Mouse (Mus musculus): ENCODE results near the gene Hnrnpll. TPM values are rescaled to one million over a fixed set of nuclear protein-coding genes. Genes with fewer than 3 reads are reported as not detected.
"Not testable (repeated sequence)": the region's sequence is repeated elsewhere in the genome, so short reads cannot be mapped to it uniquely, and the experiment has no call there.

The Hnrnpll gene
- polyA plus RNA-seq, 1 experiment from 2014 or later: 52.3 TPM

- Histone ChIP-seq H3K27me3 (ENCODE audit: control insufficient read depth, insufficient read depth, low read length) (no peaks in the 10 kb centered on the region), H3K4me3 (ENCODE audit: control insufficient read depth in 1 of 2, insufficient read depth in 1 of 2, low read depth in 1 of 2, low read length in 2 of 2) (no peak overlapping the region), H3K4me2 (ENCODE audit: low read length) (no peak overlapping the region), H3K9ac (ENCODE audit: low read length) (no peak overlapping the region), H3K27ac (replicated peaks in 1 of 2; ENCODE audit: control insufficient read depth in 1 of 2, insufficient read depth in 1 of 2, low read depth in 2 of 2, low read length in 2 of 2) (no peak overlapping the region), H3K36me3 (ENCODE audit: control insufficient read depth, insufficient read depth, low read length) (peaks cover 6% of the 10 kb centered on the region), H3K4me1 (ENCODE audit: control insufficient read depth in 2 of 2, insufficient read depth in 2 of 2, low read length in 2 of 2) (peaks cover 2 to 5% of the 10 kb centered on the region in 2 experiments; a peak in 1 of 4 replicates), H3K9me3 (ENCODE audit: control insufficient read depth, low read length) (no peaks in the 10 kb centered on the region)
- no peak for ATAC-seq (ENCODE audit: insufficient number of reproducible peaks, insufficient read depth, low FRiP score, low read depth)
- 62% methylated on average over 5 of the region's 5 CpGs for WGBS
These were observed 40.0 kb downstream of the Hnrnpll start for GRCm38 (mm10) chr17:80022090-80022489.

DNA sequence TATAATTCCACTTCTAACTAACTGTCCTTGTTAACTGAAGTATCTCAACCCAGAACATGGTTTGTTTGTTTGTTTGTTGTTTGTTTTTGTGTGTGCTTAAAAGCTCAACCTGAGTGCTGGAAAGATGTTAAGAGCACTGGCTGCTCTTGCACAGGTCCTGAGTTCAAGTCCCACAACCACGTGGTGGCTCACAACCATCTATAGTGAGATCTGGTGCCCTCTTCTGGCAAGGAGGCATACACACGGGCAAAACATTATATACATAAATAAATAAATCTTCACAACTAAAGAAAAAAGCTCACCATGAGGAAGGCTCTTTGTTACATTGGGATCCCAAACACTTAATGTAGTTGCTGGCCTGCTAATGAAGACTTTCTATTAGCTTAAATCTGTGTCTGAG, 41.6 kb downstream of the Hnrnpll start:
- no peak overlapping the region for H3K4me3 ChIP-seq (ENCODE audit: control insufficient read depth in 1 of 2, insufficient read depth in 1 of 2, low read depth in 1 of 2, low read length in 2 of 2)
- no peaks in the 10 kb centered on the region for H3K27me3 ChIP-seq (ENCODE audit: control insufficient read depth, insufficient read depth, low read length)
- no peak overlapping the region for H3K4me2 ChIP-seq (ENCODE audit: low read length)
- 77% methylated on average over 2 of the region's 2 CpGs for WGBS
- no peaks in the 10 kb centered on the region for H3K9me3 ChIP-seq (ENCODE audit: control insufficient read depth, low read length)
- no peak for ATAC-seq (ENCODE audit: insufficient number of reproducible peaks, insufficient read depth, low FRiP score, low read depth)
- H3K4me1 ChIP-seq (ENCODE audit: control insufficient read depth in 2 of 2, insufficient read depth in 2 of 2, low read length in 2 of 2): peaks cover 2 to 5% of the 10 kb centered on the region in 2 experiments; a peak in 1 of 4 replicates
- no peaks in the 10 kb centered on the region for H3K36me3 ChIP-seq (ENCODE audit: control insufficient read depth, insufficient read depth, low read length)
- no peak overlapping the region for H3K27ac ChIP-seq (replicated peaks in 1 of 2; ENCODE audit: control insufficient read depth in 1 of 2, insufficient read depth in 1 of 2, low read depth in 2 of 2, low read length in 2 of 2)
- H3K9ac ChIP-seq (ENCODE audit: low read length): no peak overlapping the region

DNA sequence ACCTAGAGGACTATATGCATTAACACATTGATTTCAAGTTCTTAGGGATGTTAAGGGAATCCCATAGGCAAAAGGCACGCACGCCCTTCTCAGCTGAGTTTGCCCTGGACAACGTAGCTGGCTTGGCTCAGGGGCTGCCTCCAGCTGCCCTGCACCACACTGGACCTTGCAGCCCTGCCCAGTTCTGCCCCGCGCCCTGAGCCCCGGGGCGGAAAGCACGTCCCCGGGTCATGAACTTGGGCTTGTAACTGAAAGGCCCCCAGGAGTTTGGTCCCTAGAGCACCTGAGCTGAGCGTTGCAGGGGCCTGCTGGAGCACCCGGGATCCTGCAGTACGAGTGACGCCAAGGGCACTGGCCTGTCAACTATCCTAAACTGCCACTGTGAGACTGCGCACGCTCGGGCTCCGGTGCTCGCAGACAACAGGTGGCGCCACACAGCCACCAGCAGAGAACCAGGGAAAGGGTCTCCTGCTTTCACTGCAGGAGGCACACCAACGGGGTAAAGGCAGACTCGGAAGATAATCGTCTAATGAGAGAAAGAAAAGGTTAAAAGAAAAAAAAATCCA, 43.1 kb downstream of the Hnrnpll start:
- ATAC-seq (ENCODE audit: insufficient number of reproducible peaks, insufficient read depth, low FRiP score, low read depth): peak; percentile 47; the same call in 1 of the 2 replicates
- Histone ChIP-seq H3K9ac (ENCODE audit: low read length) (peak overlapping the region; percentile 59), H3K4me2 (ENCODE audit: low read length) (peak overlapping the region; percentile 63), H3K9me3 (ENCODE audit: control insufficient read depth, low read length) (no peaks in the 10 kb centered on the region), H3K4me3 (ENCODE audit: control insufficient read depth in 1 of 2, insufficient read depth in 1 of 2, low read depth in 1 of 2, low read length in 2 of 2) (peak overlapping the region; percentile 26 to 27), H3K27ac (replicated peaks in 1 of 2; ENCODE audit: control insufficient read depth in 1 of 2, insufficient read depth in 1 of 2, low read depth in 2 of 2, low read length in 2 of 2) (0 out of 4 replicates have a peak overlapping the region, but pooled peaks of 1 of the 2 experiments have one; percentile 41), H3K27me3 (ENCODE audit: control insufficient read depth, insufficient read depth, low read length) (no peaks in the 10 kb centered on the region), H3K4me1 (ENCODE audit: control insufficient read depth in 2 of 2, insufficient read depth in 2 of 2, low read length in 2 of 2) (peaks cover 2 to 5% of the 10 kb centered on the region in 2 experiments; a peak in 1 of 4 replicates), H3K36me3 (ENCODE audit: control insufficient read depth, insufficient read depth, low read length) (no peaks in the 10 kb centered on the region)
- 8% methylated on average over 22 of the region's 22 CpGs for WGBS

DNA sequence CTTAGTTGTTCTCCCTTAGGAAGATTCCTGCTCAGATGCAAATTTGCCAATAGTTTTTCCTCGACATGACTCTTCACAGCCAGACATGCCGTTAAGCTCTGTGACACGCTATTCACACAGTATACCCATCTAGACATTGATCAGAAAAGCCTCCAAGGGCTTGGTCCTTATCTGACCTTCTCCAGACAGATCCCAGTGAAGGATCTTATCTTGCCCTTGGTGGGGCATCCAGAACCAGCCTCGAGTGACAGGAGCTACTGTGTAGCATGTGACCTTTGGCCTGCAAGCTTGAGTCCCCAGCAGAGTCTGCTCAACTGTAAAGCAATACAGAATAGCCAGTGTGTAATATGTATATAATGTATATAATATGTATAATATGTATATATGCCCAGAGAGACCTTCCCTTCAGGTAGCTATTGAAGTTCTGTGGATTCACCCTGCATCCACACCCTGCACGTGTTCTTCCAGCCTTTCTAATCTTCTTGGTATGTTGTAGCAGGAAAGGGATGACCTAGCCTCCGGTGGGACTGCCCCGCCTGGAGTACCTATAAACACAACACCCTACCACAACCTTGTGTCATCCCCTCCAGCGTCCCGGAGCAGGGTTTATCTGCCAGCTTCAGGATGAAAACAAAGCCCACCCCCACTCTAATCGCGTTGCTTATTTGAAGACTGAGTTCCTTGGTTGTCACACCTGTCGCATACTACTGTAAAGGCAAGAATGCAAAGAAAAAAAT, 43.7 kb downstream of the Hnrnpll start:
- Histone ChIP-seq H3K4me3 (ENCODE audit: control insufficient read depth in 1 of 2, insufficient read depth in 1 of 2, low read depth in 1 of 2, low read length in 2 of 2) (no peak overlapping the region), H3K27me3 (ENCODE audit: control insufficient read depth, insufficient read depth, low read length) (no peaks in the 10 kb centered on the region), H3K27ac (replicated peaks in 1 of 2; ENCODE audit: control insufficient read depth in 1 of 2, insufficient read depth in 1 of 2, low read depth in 2 of 2, low read length in 2 of 2) (no peak overlapping the region), H3K9ac (ENCODE audit: low read length) (peak overlapping the region; percentile 59), H3K36me3 (ENCODE audit: control insufficient read depth, insufficient read depth, low read length) (no peaks in the 10 kb centered on the region), H3K4me1 (ENCODE audit: control insufficient read depth in 2 of 2, insufficient read depth in 2 of 2, low read length in 2 of 2) (peaks cover 2 to 5% of the 10 kb centered on the region in 2 experiments; a peak in 1 of 4 replicates), H3K4me2 (ENCODE audit: low read length) (peak overlapping the region; percentile 63; the same call in 1 of the 2 replicates), H3K9me3 (ENCODE audit: control insufficient read depth, low read length) (no peaks in the 10 kb centered on the region)
- ATAC-seq (ENCODE audit: insufficient number of reproducible peaks, insufficient read depth, low FRiP score, low read depth): no peak; the same call in 1 of the 2 replicates
- 44% methylated on average over 12 of the region's 12 CpGs for WGBS

GRCm38 (mm10) chr17:80017389-80017788, 44.7 kb downstream of the Hnrnpll start:
- Histone ChIP-seq H3K36me3 (ENCODE audit: control insufficient read depth, insufficient read depth, low read length) (no peaks in the 10 kb centered on the region), H3K27ac (replicated peaks in 1 of 2; ENCODE audit: control insufficient read depth in 1 of 2, insufficient read depth in 1 of 2, low read depth in 2 of 2, low read length in 2 of 2) (no peak overlapping the region), H3K4me3 (ENCODE audit: control insufficient read depth in 1 of 2, insufficient read depth in 1 of 2, low read depth in 1 of 2, low read length in 2 of 2) (no peak overlapping the region), H3K4me2 (ENCODE audit: low read length) (no peak overlapping the region), H3K9me3 (ENCODE audit: control insufficient read depth, low read length) (no peaks in the 10 kb centered on the region), H3K9ac (ENCODE audit: low read length) (no peak overlapping the region), H3K4me1 (ENCODE audit: control insufficient read depth in 2 of 2, insufficient read depth in 2 of 2, low read length in 2 of 2) (peaks cover 2 to 5% of the 10 kb centered on the region in 2 experiments; a peak in 1 of 4 replicates), H3K27me3 (ENCODE audit: control insufficient read depth, insufficient read depth, low read length) (no peaks in the 10 kb centered on the region)
- 49% methylated on average over 12 of the region's 12 CpGs for WGBS
- ATAC-seq (ENCODE audit: insufficient number of reproducible peaks, insufficient read depth, low FRiP score, low read depth): no peak

DNA sequence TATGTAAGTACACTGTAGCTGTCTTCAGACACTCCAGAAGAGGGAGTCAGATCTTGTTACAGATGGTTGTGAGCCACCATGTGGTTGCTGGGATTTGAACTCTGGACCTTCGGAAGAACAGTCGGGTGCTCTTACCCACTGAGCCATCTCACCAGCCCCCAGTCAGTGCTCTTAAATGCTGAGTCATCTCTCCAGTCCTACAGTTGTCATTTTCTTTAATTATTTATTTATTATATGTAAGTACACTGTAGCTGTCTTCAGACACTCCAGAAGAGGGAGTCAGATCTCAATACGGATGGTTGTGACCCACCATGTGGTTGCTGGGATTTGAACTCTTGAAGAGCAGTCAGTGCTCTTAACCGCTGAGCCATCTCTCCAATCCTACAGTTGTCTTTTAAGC, 45.7 kb downstream of the Hnrnpll start:
- not testable (repeated sequence) for H3K27me3 ChIP-seq (ENCODE audit: control insufficient read depth, insufficient read depth, low read length); H3K4me1 ChIP-seq (ENCODE audit: control insufficient read depth in 2 of 2, insufficient read depth in 2 of 2, low read length in 2 of 2); ATAC-seq (ENCODE audit: insufficient number of reproducible peaks, insufficient read depth, low FRiP score, low read depth); H3K9ac ChIP-seq (ENCODE audit: low read length); H3K4me2 ChIP-seq (ENCODE audit: low read length); H3K36me3 ChIP-seq (ENCODE audit: control insufficient read depth, insufficient read depth, low read length); H3K9me3 ChIP-seq (ENCODE audit: control insufficient read depth, low read length); H3K27ac ChIP-seq (replicated peaks in 1 of 2; ENCODE audit: control insufficient read depth in 1 of 2, insufficient read depth in 1 of 2, low read depth in 2 of 2, low read length in 2 of 2); H3K4me3 ChIP-seq (ENCODE audit: control insufficient read depth in 1 of 2, insufficient read depth in 1 of 2, low read depth in 1 of 2, low read length in 2 of 2)
- 92% methylated on average over 4 of the region's 4 CpGs for WGBS

GRCm38 (mm10) chr17:80014361-80014809, 47.7 kb downstream of the Hnrnpll start:
- H3K9ac ChIP-seq (ENCODE audit: low read length): no peak overlapping the region
- H3K4me3 ChIP-seq (ENCODE audit: control insufficient read depth in 1 of 2, insufficient read depth in 1 of 2, low read depth in 1 of 2, low read length in 2 of 2): no peak overlapping the region
- H3K27ac ChIP-seq (replicated peaks in 1 of 2; ENCODE audit: control insufficient read depth in 1 of 2, insufficient read depth in 1 of 2, low read depth in 2 of 2, low read length in 2 of 2): no peak overlapping the region
- no peaks in the 10 kb centered on the region for H3K36me3 ChIP-seq (ENCODE audit: control insufficient read depth, insufficient read depth, low read length)
- H3K9me3 ChIP-seq (ENCODE audit: control insufficient read depth, low read length): no peaks in the 10 kb centered on the region
- 60% methylated on average over 8 of the region's 8 CpGs for WGBS
- peaks cover 0 to 6% of the 10 kb centered on the region in 2 experiments; a peak in 2 of 4 replicates for H3K4me1 ChIP-seq (ENCODE audit: control insufficient read depth in 2 of 2, insufficient read depth in 2 of 2, low read length in 2 of 2)
- no peak overlapping the region for H3K4me2 ChIP-seq (ENCODE audit: low read length)
- H3K27me3 ChIP-seq (ENCODE audit: control insufficient read depth, insufficient read depth, low read length): no peaks in the 10 kb centered on the region
- ATAC-seq (ENCODE audit: insufficient number of reproducible peaks, insufficient read depth, low FRiP score, low read depth): no peak
